Mouse (Mus musculus) lung, adult 2 months (tissue): ENCODE data around the gene Selenbp1.

Experiments used
- CTCF ChIP-seq: fragments of 200-500 bp; IDR thresholded peaks from 2 replicates; pipeline ENCODE4 v1.5.1; 2011; ENCODE audit warnings: mild to moderate bottlenecking, low read length, control low read depth; ENCODE audit not compliant: insufficient read depth
- POLR2A ChIP-seq: fragments of 200-500 bp; IDR thresholded peaks from 2 replicates; pipeline ENCODE4 v1.6.1; 2011; ENCODE audit warnings: low read depth, mild to moderate bottlenecking, control low read depth, low read length, borderline replicate concordance; ENCODE audit errors: extremely low read depth

DNA sequence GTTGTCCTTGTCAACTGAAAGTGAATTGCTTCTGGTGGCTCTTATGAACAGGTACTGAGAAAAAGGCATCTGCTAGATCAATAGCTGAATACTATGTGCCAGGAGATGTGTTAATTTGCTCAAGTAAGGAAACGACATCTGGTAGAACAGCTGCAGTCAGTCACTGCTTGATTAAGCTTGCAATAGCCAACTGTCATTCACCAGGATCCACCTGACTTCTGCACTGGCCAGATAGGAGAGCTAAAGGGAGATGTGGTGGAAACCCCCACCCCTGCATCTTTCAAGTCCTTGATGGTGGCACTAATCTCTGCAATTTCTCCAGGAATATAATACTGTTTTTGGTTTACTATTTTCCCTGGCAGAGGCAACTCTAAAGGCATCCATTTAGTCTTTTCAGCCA is 26.4 kb upstream of the Selenbp1 start:
- TF ChIP-seq POLR2A, result no peak
- no peak for TF ChIP-seq CTCF
